Mouse (Mus musculus): ENCODE data around the gene Naa30. TPM values are rescaled to one million over a fixed set of nuclear protein-coding genes. Genes with fewer than 3 reads are reported as not detected.
"Not testable (repeated sequence)": the region's sequence is repeated elsewhere in the genome, so short reads cannot be mapped to it uniquely, and the experiment has no call there.

Naa30 gene
- total RNA-seq, 2 experiments from 2014 or later: 35.9 to 36.9 TPM

GRCm38 (mm10) chr14:49219466-49220022, 47.5 kb downstream of the Naa30 start:
- intact Hi-C loops (cut with DNase I); DNase-seq (ENCODE audit: extremely low spot score in 1 of 2, low spot score in 2 of 2): not testable (repeated sequence)

- intact Hi-C loops (cut with DNase I): no loop called here
- no peak for DNase-seq (ENCODE audit: extremely low spot score in 1 of 2, low spot score in 2 of 2)
Measured at GRCm38 (mm10) chr14:49221771-49222170, 49.7 kb downstream of the Naa30 start.

DNA sequence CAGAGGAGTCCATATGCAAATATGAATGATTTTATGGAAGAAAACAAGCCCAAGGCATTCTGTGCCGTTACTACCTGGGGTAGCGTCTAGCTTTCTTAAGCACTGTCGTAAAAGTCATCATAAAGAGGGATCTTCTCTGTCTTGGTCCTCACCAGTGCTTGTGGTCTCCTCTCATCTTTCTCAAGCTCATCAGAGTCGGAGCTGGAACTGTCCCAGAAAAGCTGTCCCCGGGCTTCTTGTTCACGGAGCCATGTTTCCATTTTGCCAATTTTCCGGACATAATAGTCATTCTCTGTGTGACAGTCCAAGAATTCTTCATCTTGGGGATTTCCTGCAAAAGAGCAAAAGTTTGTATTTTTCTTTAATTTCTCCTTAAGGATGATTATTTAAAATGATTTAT, 54.4 kb downstream of the Naa30 start:
- intact Hi-C loops (cut with DNase I): no loop called here

DNA sequence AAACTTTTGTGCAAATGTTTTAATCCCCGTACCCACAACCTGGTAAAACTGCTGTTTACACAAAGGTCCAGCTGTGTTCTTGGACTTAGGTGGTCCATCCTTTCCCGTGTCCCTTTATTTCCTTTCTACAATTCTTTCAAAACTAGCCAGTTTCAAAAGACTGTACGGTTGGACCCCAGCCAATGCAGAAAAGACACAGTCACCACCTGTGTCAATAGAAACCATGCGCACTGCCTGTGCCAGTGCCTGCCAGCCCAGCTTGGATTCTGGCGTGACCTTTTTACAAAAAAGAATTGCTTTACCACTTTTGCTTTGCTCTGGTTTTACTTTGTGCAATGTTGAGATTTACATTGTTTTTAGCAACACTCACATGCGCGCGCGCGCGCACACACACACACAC, 55.0 kb downstream of the Naa30 start:
- intact Hi-C loops (cut with DNase I): no loop called here
- peak in 1 of 2 experiments; percentile 32 for DNase-seq (ENCODE audit: extremely low spot score in 1 of 2, low spot score in 2 of 2)

More for the DNA sequence above, 54.4 kb downstream of the Naa30 start:
- DNase-seq (ENCODE audit: extremely low spot score in 1 of 2, low spot score in 2 of 2): no peak

- DNase-seq (ENCODE audit: extremely low spot score in 1 of 2, low spot score in 2 of 2): no peak
- intact Hi-C loops (cut with DNase I): loop anchor here (10.0 kb wide), 2 partner anchors 313 to 603 kb away; no protein-coding TSS in a partner anchor
Measured at GRCm38 (mm10) chr14:49231845-49232244, 59.8 kb downstream of the Naa30 start.

DNA sequence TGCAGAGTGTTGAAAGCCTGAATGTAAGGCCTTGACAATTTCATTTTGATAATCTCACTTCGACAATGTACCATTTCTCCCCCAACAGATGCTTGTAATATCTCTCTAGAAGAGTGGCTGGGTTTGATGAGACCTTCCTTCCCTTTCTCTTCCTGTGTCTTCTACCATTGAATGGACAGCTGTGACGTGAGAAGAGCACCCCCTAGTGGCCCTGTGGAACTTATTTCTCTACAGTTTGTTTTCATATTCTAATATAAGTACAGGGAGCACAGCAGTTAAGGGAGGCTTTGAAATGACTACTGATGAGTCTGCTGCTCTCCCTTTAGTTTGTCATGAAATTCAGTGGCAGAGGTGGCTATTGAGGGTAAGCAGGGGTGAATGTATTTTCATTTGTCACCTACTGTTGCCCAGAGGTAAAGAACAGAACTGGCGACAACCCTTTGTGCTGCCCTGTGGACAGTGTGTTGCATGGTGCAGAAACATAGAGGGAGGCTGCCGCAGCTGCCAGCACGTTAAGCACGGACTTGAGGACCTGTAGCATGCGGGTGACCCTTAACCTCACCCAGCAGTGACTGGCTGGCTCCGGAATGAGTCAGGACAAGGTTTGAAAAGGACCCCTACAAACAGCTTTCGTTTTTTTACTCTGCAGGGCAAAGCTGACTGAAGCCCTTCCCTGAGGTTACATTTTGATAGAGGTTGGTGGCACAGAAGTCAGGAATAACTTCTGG, 62.9 kb downstream of the Naa30 start:
- intact Hi-C loops (cut with DNase I): loop anchor here (5.0 to 10.0 kb wide), 3 partner anchors 310 to 600 kb away; no protein-coding TSS in a partner anchor
- DNase-seq (ENCODE audit: extremely low spot score in 1 of 2, low spot score in 2 of 2): peak in 1 of 2 experiments; percentile 42

GRCm38 (mm10) chr14:49238206-49238605, 66.2 kb downstream of the Naa30 start:
- DNase-seq (ENCODE audit: extremely low spot score in 1 of 2, low spot score in 2 of 2): peak; percentile 66 to 73
- intact Hi-C loops (cut with DNase I): loop anchor here (2.0 to 10.0 kb wide), 4 partner anchors 111 to 597 kb away; no protein-coding TSS in a partner anchor

Other genes starting within 250 kb of the Naa30 start
- 10 to 100 TPM; 14.6 to 17.6 TPM for gene Ap5m1, start 106.1 kb upstream of the Naa30 start, total RNA-seq (2021)
- 10 to 100 TPM; 60.0 to 64.3 TPM for gene Exoc5, start 105.6 kb upstream of the Naa30 start, total RNA-seq (2021)
- gene ccdc198, start 73.2 kb downstream of the Naa30 start, total RNA-seq (2021): not detected